Mouse (Mus musculus) layer of hippocampus, adult 8-10 months (tissue): ENCODE measurements at regions not wholly inside any gene's neighbourhood (a gene's known extent, or its start where the extent isn't known, plus 50 kb on each side); places are given as distances from the start of the nearest gene placed in this dataset.

Source experiments
- DNase-seq, 2 experiments: peaks; one replicate each; pipeline ENCODE4 v3.0.0; 2022; ENCODE audit warnings: low spot score in 2 of 2

DNA sequence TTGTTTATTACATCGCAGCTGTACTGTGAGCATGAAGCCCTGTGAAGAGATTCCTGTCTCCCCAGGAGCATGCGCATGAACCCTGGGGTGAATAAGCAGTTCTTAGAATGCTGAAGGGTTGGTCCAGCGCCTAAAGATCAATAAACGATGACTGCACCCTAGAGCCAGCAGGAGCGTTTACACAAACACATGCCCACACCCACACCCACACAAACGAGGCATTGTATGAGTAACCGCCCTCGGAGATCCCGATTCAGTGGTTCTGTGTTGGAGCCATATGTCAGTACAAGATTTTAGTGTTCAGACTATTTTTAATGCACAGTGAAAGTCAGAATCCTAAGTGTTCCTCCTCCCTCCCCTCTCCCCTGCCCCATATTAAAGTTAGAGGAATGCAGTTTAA lies 57.3 kb downstream of the Edn1 start:
- no peak for DNase-seq

DNA sequence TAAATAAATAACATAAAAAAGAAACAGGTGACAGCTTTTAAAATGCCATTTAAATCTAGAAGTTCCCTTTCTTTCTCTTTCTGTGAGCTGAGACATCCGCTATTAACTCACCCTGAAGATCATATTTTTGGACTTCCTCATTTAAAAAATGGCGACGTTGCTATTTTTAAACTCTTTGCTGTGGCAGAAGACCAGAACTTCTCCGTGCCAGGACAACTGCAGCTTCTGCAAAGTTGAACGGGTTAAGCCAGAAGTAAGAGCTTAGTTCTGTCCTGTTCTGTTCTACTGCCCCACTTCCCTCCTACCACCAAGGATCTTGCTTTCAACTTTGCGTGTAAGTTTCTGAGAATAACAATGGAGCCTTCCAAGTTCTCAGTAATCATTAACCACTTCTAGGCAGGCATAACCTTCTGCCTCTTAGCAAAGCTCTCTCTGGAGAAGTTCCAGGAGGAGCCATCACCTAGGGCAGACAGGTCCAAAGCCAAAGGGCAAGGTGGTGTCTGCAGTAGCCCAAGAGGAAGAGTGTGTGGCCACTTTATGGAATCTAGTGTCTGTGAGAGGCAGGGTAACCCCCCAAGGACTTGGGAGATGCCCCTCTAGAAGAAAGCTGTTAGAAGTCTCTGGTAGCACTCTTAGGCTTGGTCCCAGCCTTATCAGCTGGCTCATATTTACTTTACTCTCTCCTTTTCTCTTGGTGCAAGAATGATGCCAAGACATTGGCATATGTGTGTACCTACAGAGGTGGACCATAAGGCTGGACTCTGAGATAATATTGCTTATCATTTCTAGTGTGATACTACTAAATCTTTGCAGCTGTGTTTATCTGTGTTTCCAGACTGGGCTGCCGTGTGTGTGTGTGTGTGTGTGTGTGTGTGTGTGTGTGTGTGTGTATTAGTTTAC lies 66.6 kb downstream of the Edn1 start:
- DNase-seq: no peak

DNA sequence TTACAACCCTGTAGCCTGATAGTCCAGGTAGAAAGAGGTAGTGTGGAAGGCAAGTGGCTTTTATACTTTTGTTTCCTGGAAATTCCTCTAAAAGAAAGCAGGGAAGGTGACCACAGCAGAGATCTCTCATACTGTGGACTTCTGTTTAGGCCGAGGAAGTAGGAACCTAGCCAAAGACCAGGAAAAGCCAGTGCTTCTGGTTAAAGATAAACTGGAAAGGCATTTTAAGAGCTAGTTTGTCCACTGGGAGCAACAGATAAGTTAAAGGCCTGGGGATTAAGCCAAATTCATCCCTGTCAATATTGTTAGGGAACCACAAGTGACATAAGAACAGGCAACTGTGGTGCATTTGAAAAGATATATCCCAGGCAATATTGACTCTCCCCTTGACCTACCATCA lies 68.5 kb downstream of the Edn1 start:
- no peak for DNase-seq

DNA sequence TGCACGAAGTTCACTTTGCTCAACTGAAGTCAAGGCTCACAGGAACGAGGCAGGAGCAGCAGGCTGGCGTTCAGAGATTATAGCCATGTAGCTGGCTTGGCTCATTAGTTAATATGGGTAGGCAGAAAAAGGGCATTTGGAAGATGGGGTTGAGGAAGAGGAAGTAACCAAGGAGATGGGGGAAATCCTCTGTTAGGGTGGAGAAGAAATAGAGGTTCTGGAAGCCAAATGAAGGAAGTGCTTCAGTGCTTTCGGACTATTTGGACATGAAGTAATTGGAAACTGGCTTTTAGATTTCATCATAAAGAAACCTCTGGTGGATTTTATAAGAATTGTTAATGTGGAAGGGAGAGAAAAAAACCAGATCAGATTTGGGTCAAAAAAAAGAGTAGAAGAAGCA lies 70.9 kb downstream of the Edn1 start:
- no peak for DNase-seq

DNA sequence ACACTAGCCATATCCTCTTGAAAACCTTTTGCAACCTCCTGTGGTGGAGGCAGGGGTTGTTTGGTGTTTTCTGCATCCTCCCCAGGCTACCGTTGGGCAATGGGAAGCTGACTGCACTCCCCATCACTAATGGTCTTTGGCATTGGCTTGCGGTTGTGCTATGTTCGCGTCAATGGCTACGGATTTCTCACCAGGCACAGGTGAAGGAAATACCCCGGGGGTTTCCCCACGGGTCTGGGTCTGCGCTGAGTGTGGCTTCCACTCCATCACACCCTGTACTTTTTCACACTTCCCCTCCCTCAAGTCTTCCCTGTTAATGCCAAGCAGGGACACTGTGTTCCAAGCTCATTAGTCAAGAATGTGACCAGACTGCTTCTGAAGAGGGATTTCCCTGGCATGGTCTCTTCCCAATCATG lies 72.9 kb downstream of the Edn1 start:
- no peak for DNase-seq

DNA sequence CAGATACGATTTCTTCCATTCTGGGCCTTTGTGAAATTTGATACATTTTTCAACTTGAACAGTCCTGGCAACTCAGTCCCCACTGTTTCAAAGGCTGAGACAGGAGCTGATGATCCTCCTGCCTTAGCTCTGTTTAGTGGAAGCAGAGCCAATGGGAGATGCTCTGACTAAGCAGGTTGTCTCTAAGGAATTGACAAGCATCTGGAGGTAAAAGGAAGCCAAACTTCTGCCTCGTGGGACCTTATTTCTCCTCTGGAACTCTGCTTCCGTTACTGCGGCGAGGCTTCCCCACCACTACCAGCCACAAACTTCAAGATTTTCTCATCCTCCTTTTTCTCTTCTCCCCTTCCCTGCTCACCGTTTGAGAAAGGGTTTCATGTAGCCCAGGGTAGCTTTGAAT lies 78.4 kb downstream of the Edn1 start:
- no peak for DNase-seq

DNA sequence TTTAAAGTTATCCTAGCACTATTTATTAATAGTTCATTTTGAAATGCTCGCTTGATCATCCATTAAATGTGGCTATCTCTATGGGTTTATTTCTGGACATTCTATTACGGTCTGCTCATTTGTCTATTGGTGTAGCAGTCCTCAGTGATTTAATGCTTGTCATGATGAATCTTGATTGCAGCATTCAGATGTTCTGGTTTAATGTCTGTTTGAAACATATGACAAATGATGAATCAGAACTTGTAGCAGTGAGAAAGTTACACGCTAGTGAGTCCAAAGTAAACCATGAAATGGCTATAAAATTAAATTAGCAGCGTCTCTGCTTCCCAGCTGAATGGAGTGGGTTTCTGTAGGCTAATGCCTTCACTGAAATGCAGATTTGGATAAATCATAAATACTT lies 81.8 kb downstream of the Edn1 start:
- DNase-seq: no peak

DNA sequence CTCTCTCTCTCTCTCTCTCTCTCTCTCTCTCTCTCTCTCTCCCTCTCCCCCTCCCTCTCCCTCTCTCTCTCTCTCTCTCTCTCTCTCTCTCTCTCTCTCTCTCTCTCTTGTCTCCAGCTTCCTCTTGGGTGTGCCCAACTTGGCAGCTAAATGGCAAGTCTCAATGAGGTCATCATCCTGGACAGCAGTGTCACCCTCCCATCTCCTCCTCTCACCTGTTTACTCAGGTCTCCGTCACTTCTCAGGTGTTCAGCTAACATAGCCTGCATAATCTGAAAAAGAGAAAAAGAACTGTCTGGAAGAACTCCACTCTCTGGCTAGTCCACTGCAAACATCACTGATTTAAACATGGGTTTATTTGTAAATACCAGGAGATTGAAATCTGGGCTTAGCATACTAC lies 89.1 kb downstream of the Edn1 start:
- no peak for DNase-seq

DNA sequence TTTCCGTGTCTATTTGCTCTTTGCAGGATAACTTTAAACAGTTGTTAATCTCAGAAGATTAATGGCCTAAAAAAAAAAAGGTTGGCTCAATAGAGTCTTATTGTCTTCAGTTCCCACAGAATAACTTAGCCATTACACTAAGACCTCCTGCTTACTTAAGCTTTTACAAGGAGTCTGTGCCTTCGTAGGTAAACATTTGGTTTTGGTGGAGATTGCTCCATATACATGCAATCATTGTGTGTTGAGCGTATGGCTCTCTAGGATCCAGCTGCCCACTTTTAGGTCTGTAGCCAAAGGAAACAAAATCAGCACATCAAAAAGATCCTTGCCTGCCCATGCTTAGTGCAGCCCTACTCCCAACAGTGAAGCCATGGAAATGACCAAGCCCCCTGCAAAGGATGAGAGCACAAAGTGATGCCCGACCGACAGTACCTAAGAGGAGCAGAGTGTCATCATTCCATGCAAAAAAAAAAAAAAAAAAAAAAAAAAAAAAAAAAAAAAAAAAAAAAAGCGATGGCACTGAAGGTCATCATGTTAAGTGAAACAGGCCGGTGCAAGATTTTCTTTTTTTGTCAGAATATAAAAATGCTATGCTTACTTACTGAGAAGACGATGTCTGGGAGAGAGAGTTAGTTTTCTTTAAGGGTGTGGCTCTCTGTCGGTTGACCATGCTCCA lies 90.2 kb downstream of the Edn1 start:
- no peak for DNase-seq

DNA sequence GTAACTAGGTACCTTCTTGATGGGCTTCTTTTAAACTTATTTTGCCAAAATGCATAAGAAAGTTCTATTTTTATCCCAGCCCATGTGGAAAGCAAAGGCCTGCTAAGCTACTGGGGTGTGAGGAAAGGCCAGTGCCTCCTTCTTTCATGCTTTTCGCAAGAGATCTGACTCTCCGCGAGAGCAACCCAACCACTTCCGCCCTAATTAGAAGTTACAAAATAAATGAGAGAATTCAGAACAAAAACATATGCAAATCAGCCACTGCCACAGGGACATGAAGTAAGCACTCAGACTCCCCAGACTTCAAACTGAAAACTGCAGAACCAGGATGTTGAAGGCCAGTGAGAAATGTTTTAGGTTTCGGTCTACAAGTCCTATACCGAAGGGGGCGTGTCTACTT lies 91.4 kb downstream of the Edn1 start:
- no peak for DNase-seq

DNA sequence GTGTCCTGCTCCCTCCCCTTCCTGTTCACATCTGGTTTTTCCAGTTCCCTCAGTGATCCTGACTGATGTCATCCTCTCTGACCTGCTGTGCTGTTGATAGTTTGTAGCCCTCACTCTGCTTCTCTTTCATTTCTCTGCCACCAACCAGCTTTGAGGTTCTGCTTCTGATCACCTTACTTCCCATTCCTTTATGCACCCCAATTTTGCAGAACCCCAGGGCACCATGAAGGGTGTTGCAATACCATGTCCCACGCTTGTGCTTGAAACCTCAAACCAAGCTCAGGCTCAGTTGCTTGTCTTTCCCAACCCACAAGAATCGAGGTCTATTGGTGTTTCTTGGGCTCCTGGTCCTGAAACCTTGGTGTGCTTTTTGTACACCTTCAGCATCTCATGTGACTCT lies 93.3 kb downstream of the Edn1 start:
- DNase-seq: no peak

DNA sequence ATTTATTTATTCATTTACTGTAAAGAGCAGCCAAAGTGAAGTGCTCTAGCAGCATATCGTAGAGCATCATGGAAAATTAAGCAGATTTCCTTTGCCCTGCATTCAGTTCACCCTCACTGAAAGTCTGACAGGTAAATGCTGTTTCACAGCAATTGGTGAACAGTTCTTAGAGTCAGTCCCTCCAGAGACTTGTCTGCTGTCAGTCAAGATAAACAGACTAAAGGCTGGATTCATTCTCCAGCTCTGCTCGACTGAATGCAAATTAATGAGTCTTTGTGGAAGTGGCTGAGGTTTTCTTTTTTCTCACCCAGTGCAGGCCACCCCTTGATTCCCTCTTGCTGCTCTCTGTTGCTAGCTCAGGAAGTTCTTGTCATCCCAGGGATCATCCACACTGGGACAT lies 100.2 kb downstream of the Edn1 start:
- DNase-seq: no peak

DNA sequence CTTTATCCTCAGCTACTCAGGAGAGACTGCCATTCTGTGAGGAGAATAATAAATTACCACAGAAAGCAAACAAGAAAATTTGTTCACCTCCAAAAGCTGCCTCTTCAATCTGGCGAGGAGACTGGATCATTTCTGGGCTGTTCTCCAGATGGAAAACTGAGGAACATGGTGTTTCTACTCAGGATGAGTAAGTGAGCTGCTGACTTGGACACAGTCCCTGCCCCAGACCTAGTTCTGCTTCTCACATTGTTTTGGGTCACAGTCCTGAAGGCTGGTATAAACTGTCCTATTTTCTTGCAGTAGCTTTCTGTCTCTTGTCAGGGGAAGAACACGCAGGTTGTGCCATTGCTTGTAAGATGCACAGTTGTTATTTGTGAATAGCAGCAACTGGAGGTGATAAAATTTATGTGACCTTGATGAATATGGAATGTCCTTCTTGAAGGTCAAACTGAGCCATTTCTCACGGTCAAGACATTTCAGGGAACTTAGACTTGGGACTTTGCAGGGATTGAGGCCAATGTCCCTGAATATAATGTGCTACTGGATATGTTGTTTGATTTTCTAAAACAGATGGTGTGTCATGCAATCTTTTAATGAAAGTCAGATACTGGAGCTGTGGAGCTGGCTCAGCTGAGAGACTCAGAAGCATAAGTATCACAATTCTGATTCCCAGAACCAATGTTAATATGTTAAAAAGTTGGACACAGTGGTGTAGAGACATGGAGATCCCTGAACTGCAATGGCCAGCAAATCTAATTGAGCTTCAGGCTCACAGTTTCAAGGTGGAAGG lies 102.2 kb downstream of the Edn1 start:
- peak; percentile 80 for DNase-seq

DNA sequence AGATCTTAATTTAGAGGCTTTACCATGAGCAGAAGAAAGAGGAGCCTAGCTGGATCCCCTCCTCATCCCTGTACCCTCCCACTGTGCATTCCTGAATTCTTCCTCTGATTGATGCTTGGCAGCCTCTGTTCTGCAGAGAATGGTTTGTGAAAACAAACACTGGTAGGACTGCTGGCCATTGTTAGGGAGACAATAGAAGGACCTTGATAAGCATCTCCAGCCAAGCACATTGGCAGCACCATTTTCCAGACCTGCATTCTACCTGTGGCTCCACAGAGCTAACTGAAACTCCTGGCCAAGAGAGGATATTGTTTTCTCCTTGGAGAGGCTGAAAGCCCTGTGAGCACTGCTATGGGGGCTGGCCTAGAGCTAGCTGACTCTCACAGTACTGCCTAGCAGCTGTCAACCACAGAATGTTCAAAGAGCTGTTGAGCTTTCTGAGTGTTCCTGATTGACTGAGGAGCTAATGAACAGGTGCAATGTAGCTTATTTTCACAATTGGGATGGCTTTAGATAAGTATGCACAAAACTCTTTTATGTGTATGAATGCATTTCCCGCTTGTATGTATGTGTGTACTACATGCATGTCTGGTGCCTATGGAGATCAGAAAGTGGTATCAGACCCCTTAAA lies 111.5 kb downstream of the Edn1 start:
- DNase-seq: peak in 1 of 2 experiments; percentile 8

DNA sequence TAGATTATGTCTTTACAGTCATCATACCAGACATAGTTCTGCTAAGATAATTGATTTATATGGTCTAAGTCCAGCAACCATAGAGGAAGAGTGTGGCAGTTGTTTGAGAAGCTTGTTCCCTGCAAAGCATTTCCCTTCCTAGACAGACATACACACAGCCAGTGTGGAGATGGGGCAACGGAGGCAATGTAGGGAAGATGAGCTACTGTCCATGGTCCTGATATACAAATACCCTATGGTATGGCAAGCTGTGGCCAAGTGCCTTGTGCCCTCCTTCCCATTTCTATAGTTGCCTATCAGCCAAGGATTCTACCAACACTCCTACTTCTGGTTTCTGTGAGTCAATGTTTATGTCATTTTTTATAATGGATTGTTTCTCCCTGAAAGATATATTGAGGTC lies 145.6 kb downstream of the Edn1 start:
- DNase-seq: no peak

DNA sequence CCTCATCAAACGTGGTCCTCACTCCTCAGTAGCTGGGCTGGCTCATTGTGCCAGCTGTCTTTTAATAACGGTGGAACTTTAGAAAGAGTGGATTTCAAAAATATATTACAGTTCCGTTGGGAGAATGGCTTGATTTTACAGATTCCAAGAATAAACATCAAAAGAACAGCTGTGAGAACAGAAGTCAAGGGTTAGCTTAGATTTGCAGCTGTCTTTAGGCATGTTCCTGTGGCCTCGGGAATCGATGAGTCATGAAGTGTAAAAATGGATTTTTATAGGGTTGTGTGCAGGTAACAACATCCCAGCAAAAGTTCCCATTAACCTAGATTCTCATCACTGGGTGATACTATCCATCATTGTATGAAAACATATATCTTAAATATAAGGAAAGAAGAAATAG lies 152.4 kb downstream of the Edn1 start:
- DNase-seq: no peak

DNA sequence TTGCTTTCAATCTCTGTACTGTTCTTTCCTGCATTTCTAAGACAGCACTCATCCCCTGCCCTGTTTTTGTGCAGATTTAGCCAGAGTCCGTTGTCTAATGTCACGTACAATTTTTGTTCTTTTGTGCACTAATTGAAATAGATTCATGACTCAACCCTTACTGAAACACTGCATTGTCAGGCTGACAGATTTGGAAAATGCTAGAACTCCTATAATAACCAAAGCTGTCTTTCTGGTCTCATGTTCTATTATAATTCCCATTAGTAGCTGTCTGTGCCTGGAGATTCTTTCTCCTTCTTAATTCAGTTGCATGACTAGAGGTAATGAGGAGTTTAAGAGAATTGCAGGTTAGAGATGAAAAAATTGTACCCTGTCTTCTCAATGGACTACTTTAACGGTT lies 158.6 kb downstream of the Edn1 start:
- DNase-seq: no peak

DNA sequence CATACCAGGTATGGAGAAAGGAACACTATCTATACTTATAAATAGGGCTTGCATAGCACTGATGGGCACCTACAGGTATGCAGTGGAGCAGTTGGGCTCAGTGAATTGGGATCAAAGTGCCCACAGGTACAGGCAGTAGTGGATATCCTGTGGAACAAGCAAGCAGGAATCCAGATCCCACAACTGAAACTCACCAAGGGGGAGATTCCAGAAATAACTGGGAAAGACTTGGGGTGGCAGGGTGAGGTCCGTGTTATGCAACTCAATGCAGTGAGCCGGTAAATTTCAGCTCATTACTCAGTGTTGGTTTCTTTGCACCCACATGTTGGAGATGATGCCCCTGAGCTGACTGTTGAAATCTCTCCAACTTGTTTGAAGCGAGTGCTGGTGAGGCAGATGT lies 177.5 kb downstream of the Edn1 start:
- no peak for DNase-seq

DNA sequence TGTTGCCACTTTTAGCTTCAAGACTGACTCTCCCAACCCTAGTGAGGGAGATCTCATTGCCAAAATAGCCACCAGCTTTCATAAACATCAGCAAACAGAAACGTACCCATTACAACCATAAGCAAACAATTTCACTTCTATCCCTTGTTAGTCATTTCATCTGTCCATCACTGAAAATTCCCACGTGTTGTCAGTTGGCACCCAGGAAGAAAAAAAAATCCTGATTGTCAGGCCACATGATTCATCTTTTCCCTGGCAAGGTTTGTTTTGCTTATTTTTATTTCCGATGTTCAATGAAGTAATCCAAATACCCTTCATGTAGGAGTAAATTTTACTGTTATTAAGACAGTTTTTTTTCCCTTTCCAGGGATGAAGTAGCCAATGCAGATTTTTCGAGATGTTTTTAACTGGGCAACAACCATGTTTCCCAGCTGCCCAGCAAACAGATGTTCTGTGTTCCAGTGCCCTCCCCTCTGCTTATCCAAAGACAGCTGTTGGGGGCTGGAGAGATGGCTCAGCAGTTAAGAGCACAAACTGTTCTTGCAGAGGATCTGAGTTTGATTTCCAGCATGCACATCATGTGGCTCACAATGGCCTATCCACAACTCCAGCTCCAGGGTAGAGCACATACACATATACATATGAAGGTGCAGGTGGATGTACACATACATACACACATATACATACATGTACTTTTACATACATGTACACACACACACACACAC lies 189.3 kb upstream of the Phactr1 start:
- no peak for DNase-seq

DNA sequence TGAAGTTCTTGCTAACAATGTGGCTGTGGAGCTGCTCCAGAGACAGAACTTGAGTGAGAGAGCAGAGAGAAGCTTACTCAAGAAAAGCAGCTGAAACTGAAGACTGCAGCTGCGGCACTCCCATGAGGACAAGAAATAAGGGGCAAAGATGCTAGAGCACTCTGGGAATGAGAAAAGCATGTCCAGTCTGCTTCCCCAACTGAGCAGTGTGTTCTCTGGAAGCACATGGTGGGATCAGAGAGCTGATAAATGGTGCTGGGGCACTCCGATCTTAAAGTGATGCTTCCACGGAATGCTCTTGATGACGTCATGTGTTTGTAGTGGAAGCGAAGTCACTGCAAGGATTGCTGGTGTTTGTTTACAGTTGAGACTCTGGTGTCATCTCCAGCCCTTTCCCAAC lies 186.1 kb upstream of the Phactr1 start:
- DNase-seq: no peak

DNA sequence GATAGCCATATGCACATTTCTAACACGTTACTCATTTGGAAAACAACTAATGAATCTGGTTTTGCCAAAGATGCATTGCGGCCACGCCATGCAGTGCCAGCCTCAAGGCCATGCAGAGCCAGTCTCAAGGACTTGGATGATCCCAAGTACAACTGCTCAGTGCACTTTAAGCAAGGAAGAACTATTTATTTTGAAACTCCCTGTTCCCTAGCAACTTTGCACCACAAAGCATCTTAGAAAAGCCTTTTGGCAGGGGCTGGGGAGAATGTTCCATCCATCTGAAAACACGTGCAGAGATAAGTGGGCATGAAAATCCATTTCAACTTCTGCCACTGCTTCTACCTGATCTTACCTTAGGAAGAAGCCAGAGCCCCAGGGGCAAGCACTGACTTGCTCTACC lies 182.1 kb upstream of the Phactr1 start:
- no peak for DNase-seq
